Mouse (Mus musculus) adrenal gland, adult 18-20 months (tissue): ENCODE data around the gene Meis2. TPM values are rescaled to one million over a fixed set of nuclear protein-coding genes. Genes with fewer than 3 reads are reported as not detected.
A peak's percentile ranks its signal among the peaks of the same experiment; 100 is the strongest.

Source experiments
- DNase-seq, 2 experiments: peaks; one replicate each; pipeline ENCODE4 v3.0.0; 2021 to 2022; ENCODE audit warnings: low spot score in 2 of 2
- long read RNA-seq, 2 experiments: library from polyadenylated mRNA; stranded (forward); transcript quantifications; one replicate each; pipeline ENCODE4 v2.0.0; 2021
- total RNA-seq, 2 experiments: library from RNA; stranded (reverse); gene quantifications; 1 replicate in 1 of 2; 2 replicates in 1 of 2; pipeline ENCODE4 v1.2.3; 2021

Meis2 gene
- 100 to 1,000 TPM; 216 to 279 TPM for total RNA-seq
- long read RNA-seq, experiment 1, transcript Meis2-202 (13 exons, 2,844 nt): major isoform, 8 of 99 reads
- long read RNA-seq, experiment 1, transcript Meis2-203 (12 exons, 2,810 nt): minor isoform, 6 of 99 reads
- long read RNA-seq, experiment 1, transcript Meis2-205 (13 exons, 3,718 nt): minor isoform, 5 of 99 reads
- long read RNA-seq, experiment 1, partial matches to known transcripts: 42 of 99 reads
- long read RNA-seq, experiment 1, other reads (novel, unspliced or antisense): 35 of 99 reads
- long read RNA-seq, experiment 2, transcript Meis2-206 (13 exons, 3,697 nt): major isoform, 10 of 117 reads
- long read RNA-seq, experiment 2, transcript Meis2-202 (13 exons, 2,844 nt): minor isoform, 6 of 117 reads
- long read RNA-seq, experiment 2, partial matches to known transcripts: 45 of 117 reads
- long read RNA-seq, experiment 2, other reads (novel, unspliced or antisense): 47 of 117 reads

DNA sequence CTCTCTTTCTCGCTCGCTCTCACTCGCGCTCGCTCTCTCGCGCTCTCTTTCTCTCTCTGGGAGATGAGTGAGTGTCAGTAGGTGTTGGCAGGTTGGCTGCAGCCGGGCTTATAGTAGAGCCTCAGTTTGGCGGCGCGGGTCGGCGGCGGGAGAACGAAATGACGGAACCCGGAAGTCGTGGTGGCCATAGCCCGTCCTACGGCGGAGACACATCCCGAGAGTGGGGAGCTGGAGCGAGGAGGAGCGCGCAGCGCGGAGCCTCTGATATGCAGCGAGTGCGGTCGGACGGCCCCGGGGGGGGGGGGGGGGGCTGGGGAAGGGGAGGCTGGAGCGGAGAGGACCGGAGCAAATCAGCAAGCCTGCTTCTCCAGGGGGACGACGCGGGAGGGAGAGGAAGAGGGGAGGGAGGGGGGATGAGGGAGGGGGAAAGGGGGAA, at the start of gene Meis2:
TSS of gene Meis2 (minus strand) at position 270 of the 436 bp plus-strand sequence.
- peak; percentile 80 to 88 for DNase-seq

DNA sequence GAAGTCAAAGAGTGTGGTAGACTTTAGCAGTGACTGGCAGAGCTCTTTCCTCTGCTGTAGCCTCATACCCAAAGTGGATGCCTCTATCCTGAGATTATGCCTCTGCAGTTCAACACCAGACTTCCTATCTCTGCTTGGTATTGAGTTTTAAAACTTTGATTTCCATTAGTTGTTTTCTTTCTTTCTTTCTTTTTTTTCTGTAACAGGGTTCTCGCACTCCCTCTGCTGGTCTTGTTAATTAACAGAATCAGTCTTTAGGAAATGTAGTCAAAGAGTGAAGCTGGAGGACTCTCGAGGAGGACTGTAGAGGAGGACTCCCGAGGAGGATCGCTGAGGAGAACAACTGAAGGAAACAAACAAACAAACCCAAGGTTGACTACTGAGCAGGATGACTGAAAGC, 40.6 kb upstream of the Meis2 start:
- no peak for DNase-seq

DNA sequence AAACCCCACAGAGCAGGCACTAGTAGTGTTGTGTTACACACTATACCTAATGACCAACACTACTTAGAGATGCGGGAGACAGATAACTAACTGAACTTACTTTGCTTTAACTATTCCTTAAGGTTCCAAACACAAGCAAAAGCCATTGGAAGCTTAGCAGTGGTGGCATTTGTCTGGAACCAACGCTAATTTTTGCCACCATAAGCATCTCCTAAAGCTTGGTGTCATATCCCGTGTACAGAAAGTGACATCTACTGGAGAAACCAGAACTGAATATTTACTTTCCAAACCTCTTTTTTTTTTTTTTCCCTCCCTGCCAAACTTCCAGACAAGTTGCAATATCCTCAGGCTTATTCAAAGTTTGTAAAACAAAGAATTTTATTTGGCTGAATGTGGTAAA, 39.5 kb upstream of the Meis2 start:
- no peak for DNase-seq

DNA sequence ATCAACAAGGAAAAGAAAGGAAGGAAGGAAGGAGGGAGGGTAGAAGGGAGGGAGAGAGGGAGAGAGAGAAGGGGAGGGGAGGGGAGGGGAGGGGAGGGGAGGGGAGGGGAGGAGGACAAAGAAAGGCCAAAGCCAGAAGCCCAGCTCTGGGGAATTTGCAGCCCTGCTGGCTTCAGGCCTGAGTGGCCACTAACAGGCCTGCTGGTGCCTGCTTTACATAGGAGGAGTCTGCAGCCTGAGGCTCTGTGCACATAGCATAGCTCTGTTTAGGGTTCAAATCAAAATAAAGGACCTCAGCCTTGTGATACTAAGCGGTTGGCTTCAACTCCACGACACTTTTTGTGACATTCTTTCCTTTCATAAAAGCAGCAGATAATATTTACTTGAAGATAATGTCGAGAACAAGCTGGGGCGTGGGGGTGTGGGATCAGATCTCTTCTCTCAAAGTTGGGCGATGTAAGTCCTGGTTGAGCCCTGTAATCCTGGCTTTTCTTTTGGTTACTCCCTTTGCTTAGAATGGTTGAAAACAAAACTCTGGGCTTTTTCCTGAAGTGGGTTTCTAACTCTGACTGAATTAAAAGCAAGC, 37.9 kb upstream of the Meis2 start:
- no peak for DNase-seq

DNA sequence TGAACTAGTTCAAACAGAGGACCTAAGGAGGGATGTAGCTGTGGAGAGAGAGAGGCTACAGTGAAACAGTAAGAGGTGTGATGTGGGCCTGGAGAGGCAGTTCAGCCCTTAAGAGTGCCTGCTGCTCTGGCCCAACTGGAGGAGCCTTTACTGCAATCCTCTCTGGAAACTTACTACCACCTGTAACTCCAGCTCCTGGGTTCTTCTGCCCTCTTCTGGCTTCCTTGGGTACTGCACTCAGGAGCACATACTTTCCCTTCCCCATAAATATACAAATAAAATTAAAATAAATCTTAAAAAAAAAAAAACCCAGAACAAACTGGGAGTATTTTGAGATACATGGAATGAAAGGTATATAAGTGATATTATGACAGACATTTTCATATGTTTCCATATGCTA, 35.6 kb upstream of the Meis2 start:
- peak; percentile 74 to 79 for DNase-seq

DNA sequence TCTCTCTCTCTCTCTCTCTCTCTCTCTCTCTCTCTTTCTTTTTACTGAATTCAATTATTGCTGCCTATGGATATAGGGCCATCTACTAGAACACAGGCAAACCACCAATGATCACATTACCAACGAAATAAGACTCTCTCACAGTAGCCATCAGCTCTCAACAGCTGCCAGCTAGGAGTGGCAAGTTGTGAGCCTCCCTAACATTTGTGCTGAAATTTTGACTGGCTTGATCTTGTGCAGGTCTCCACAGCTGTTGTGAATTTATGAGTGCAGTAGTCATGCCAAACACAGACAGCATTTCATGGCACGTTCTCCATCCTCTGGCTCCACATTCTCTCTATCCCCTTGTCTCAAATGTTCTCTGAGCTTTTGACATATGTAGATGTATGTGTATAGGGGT, 15.3 kb upstream of the Meis2 start:
- DNase-seq: no peak

DNA sequence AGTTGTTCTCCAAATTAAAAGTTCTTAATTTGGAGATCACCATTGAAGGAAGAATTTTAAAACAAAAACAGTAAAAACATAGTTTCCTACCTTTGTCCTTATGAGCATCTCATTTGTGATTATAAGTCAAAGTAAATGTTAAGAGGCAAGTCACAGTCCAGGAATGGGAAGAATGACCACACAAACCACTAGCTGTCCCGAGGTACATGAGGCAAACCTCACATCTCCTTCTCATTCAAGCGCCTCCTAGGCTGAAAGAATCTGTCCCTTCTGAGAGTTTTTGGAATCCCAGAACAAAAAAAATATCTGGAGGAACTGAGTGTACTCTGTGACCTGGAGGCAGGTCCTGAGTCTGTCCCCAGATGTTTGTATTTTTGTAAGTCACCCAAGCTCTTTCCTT, 13.2 kb upstream of the Meis2 start:
- DNase-seq: no peak

DNA sequence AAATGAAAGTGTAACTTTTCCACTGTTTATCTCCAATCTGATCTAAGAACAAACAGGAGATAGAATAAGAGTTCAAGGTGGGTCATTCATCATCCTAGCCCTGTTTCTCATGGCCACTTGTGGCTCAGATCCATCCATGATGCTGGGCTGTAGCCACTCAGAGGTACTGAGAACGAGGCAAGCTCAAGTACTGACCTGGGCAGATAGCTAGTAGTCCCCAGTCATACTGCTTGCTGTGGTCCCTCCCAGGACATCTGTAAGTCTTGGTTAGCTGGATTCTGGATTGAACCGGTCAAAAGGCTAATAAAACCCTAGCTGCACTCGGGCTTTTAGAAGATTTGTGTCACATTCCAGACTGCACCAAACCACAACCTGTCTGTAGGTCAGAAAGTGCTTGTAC, 12.1 kb upstream of the Meis2 start:
- DNase-seq: no peak

DNA sequence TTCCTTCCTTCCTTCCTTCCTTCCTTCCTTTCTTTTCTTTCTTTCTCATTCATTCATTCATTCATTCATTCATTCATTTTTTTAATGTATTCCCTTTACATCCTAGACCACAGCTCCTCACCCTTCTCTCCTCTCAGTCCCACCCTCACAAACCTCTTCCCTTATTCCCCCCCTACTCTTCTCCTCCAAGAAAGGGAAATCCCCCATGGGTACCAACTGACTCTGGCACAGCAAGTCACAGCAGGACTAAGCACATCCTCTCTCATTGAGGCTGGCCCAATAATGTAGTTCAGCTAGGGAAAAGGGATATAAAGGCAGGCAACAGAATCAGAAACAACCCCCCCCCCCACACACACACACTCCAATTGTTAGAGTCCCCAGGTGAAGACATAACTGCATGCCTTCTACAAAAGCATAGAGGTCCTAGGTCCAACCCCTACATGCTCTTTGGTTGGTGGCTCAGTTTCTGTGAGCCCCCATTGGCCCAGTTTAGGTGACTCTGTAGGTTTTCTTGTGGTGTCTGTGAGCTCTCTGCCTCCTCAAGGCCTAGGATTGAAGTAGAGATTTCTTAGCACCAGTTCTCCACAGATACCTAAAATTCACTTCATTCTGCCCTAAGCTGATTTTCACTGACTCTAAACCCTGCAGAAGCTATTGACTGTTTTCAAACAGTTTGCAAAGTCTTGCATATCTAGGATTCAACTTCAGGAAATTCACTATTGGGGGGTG, 11.3 kb upstream of the Meis2 start:
- DNase-seq: no peak

DNA sequence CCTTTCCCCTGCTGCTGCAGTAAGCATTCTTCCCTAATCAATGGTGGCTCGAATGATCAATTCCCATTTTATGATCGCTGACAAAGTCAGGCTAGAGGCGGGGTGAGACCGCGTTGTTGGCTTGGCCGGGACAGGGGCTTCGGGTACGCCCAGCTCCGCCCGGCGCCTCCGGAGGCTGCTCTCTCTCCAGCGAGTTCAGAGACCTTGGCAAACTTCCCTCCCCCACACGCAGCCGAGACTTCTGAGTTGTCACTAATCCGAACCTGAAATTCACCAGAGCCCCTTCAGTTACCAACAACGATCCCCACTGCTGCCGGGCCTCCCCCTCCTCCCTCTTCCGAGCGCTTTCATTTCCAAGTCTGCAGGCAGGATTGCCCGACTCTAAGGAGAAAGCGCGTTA, 10.3 kb upstream of the Meis2 start:
- peak; percentile 59 to 75 for DNase-seq

DNA sequence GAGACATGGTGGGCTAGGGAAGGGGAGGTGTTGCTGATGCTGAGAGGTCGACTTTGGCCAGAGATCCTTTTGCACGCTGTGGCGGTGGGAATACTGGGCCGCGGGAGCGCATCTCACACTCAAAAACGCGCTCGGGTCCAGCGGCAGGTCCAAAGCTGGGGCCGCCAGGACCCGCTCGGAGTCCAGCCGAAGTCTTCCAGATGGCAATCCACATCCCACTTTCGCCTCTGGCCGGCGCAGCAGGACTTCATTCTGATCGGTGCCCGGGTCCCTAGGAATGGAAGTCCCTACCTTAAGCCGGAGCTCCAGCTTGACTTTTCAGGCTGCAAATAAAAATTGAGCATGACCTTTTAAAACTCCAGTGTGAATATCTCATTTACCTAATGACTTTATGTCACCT, 9.8 kb upstream of the Meis2 start:
- DNase-seq: peak; percentile 46 to 56

DNA sequence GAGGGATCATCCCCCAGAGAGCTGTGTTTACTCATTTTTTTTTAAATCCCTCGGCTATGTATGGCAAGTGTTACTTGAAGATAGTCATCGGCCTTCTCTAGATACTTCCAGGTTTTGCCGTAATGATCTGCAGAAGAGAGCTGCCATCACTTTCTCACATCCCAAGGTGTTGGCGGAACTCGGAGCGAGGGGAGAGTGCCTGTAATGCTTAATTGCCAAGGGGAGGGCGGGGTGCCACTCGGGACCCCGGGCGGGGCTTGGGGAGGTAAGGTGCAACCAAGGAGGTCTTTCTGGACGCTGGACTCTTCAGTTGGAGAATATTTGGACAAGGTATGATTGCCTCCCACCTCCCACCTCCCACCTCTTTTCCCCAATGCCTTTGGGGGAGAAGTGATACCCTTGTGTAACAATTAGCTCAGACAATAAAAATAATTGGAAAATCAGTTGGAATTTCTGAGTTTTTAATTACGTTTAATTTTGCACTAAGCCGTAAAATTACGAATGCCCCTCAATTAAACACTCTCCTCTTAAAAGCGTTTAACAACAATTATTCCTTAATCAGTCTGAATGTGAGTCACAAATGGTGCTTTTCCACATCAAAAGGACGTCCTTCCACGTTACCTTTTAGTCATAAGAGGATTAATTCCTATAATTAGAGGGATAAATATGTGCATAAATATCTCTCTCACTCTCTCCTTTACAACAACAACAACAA, 9.2 kb upstream of the Meis2 start:
- DNase-seq: no peak

DNA sequence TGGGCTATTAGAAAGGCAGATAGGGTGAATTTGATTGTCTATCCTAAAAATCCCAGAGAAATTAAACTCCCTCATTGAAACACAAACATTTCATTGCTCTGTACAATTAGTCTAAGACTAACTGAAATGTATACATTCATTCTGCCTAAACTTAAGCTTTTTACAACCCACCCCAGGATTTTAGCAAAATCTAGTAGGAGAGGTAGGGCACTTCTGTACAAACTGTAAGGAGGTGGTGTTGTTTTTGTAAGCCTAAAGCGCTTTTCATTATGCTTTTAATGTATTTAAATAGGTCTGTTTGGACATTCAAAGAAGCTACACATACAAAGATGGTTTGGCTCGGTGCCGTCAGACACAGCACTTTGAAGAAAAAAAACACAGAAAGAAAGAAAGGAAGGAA, 8.4 kb upstream of the Meis2 start:
- DNase-seq: no peak

DNA sequence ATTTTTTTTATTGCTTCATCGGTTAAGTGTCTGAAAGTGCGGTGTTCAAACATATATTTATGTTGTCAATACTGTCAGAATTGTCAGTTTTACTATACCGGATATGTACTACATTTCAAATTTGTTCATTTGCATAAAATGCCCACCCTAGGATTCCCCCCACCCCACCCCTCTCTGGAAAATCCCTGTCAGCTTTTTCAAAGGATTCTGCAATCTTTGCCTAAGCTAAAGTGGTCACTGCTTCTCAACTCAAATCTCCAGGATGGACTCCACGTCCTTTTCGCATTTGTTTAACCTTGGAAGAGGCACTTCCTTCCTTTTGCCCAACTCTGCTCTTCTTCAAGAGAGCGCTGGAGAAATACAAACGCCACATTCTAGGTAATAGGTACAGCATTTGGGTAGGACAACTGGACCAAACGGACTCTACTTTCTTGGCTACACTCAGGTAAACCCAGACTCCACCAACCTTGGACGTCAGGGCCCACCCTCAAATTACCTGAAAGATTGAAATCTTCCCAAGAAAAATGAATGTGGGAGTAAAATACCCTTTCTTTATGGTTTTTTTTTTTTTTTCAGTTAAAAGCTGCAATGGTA, 7.8 kb upstream of the Meis2 start:
- DNase-seq: no peak

DNA sequence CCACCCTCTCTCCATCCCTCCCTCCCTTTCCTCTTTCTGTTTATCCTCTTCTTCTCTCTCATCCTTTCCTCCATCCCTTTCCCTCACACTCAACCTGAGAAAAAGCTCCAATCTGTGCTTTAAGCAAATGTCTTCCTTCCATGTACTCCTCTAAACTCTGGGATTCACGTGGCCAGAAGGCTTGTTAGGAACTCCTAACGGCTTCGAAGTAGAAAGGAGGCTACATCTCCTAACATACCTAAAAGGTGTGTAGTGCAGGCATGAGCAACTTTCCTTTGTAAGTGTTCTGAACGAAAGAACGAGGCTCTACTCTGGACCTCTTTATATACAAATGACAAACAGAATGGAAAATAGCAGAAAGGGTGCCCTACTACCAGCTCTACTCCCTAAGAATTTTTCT, 7.1 kb upstream of the Meis2 start:
- no peak for DNase-seq

DNA sequence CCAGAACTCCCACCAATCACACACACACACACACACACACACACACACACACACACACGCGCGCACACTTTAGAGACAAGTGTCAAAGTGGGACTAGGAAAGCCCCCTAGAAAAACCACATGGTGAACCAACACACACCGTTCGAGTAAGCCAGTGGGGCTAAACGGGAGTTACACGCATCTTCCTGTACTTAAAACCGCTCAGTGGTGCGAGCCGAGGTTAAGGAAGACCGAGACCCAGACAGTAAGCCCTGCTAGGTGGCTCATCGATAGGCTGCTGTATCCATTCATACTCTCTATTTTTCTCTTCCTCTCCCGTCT, 6.6 kb upstream of the Meis2 start:
- DNase-seq: no peak

DNA sequence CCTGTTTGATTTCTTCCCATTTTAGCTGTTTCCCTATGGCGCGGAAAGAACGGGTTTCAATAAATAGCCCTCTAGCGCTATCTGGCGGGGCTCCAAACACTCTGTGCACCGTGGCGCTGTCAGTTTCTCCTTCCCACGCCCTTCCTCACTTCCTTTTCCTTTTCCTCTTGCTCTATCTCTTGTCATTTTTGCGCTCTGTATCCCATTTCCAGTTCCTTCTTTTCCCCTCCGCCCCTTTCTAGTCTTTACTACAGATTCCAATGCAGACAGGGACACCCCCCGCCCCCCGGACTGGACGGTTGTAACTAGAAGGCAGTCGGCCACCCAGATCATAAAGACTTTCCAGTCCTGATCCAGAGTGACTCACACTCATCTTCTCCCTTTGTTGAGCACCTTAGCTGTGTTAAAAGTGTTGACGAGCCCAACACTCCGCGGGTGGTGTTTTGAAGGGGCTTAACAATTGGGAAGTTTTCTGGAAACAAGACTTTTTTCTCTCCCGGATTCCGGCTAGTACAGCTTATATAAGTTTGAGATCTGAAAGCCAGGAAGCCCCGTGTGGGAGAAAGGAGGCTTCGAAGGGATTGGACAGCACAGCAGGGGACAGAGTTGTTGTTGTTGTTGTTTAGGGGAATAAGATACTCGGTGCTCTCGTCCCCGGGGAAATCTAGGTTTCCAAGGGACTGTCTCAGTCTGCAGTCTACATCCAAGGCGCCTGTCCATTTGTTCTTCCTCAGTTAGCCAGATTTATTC, 6.1 kb upstream of the Meis2 start:
- peak; percentile 69 to 75 for DNase-seq

DNA sequence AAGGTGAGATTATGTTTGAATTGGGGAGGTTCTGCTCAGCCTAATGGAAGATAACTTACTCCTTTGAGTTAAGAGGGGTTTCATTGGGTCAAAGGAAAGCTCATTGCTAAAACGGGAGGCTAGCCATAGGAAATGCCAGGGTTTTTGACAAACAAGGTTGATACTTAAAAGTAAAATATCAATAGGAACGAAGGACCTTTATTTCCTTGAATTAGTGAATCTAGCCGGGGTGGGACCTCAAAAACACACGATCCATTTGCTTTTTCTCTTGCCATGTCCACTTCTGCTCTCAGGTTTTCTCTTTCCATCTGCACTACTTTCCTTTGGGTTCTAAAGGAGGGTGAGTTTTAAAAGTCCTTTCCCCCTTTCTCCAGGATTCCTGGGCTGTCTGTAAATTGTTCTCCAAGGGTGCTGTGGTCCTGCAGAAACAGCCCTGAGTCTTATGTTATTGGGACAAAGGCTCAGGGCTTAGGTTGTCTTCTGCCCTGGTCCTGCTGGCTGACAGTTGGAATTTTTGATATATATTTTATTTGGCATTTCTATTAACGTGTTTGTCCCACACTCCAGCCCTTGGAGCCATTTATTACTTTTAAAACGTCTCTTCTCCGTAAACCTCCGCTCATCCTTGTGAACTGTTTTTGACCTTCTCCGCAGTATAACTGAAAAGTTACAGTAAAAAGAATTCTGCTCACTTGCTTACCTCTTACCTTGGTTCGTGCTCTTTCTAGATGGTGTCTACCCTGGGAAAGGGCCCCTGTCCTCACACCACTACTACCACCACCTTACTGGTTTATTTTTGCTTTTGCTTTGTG, 5.2 kb upstream of the Meis2 start:
- no peak for DNase-seq

DNA sequence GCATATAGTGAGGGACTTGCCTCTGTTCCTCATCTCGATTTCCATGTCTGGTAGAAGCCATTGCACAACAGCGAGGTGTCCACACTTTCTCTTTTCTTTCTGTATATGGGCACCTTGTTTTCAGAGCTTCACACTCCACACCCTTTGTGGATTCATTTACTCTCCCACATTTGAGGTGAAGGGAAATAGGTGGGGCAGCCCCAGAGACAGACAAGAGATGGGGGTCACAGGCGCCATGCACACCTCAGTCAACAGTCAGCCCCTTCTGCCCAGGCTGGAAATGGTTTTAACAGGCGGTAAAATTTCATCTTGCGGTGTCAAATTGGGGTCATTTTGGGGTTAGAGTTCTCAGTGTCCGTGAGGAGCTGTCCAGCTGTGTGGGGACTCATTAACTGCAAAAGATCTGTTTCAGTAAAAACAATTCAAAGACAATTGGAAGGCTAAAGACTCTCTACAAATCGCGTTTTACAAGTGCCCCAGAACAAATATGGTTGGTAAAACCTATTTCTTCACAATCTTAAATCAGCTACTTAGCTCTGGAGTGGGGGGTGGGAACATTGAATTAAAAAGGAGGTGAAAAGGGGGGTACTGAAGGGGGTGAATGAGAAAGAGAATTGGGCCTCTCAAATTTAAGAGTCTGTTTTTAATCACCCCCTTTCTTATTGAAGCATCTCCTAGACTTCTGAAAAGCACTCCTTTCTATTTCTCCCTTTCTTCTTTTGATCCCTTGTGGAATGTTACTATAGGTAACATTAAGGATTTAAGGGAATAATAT, 4.0 kb upstream of the Meis2 start:
- no peak for DNase-seq
